Mouse (Mus musculus) hindbrain, embryonic 12.5 days (tissue): ENCODE data around the gene Sapcd2. TPM values are rescaled to one million over a fixed set of nuclear protein-coding genes. Genes with fewer than 3 reads are reported as not detected.
"Not testable (repeated sequence)": the region's sequence is repeated elsewhere in the genome, so short reads cannot be mapped to it uniquely, and the experiment has no call there.

Experiments
- ATAC-seq: fragments of 200-750 bp; cut with Nextera tagmentation; 2 replicates; pipeline ENCODE4 v1.8.0; 2017; ENCODE audit warnings: moderate TSS enrichment; ENCODE audit not compliant: low FRiP score
- H3K27ac ChIP-seq: fragments of 300-500 bp; sonication (generic); 2 replicates; pipeline ENCODE4 v1.5.1; 2016; ENCODE audit warnings: mild to moderate bottlenecking
- H3K27me3 ChIP-seq: fragments of 300-500 bp; sonication (generic); 2 replicates; pipeline ENCODE4 v1.6.1; 2016; ENCODE audit warnings: mild to moderate bottlenecking
- H3K36me3 ChIP-seq: fragments of 300-500 bp; sonication (generic); 2 replicates; pipeline ENCODE4 v1.6.1; 2016; ENCODE audit warnings: mild to moderate bottlenecking
- H3K4me1 ChIP-seq: fragments of 300-500 bp; sonication (generic); 2 replicates; pipeline ENCODE4 v1.6.1; 2016
- H3K4me2 ChIP-seq: fragments of 300-500 bp; sonication (generic); replicated peaks from 2 replicates; pipeline ENCODE4 v1.6.1; 2016; ENCODE audit warnings: mild to moderate bottlenecking
- H3K4me3 ChIP-seq: fragments of 300-500 bp; sonication (generic); 2 replicates; pipeline ENCODE4 v1.5.1; 2016; ENCODE audit warnings: mild to moderate bottlenecking
- H3K9ac ChIP-seq: fragments of 300-500 bp; sonication (generic); 2 replicates; pipeline ENCODE4 v1.6.1; 2016; ENCODE audit warnings: mild to moderate bottlenecking, moderate library complexity
- H3K9me3 ChIP-seq: fragments of 300-500 bp; sonication (generic); replicated peaks from 2 replicates; pipeline ENCODE4 v1.6.1; 2016; ENCODE audit warnings: mild to moderate bottlenecking
- WGBS: fragments of 180-500 bp; shearing (Covaris S2); methylation state at CpG from one replicate; pipeline ENCODE4 v1.1.7; 2016; 5-methylcytosine and 5-hydroxymethylcytosine counted together
- polyA plus RNA-seq: library from polyadenylated mRNA; unstranded; fragments of >200 nt; fragmentation: Nextera tagmentation; extraction: Ambion mirVana; gene quantifications from 2 replicates; pipeline ENCODE4 v1.2.1, GENCODE M21; 2016

Sapcd2 gene
- polyA plus RNA-seq, 1 experiment from 2014 or later = 41.4 TPM

GRCm38 (mm10) chr2:25402972-25403601 lies 31.0 kb downstream of the Sapcd2 start:
- Histone ChIP-seq H3K9me3 (no peaks in the 10 kb centered on the region), H3K4me2 (peak overlapping the region; percentile 68), H3K4me1 (peaks cover 31% of the 10 kb centered on the region), H3K4me3 (peak overlapping the region; percentile 92), H3K36me3 (peaks cover 13% of the 10 kb centered on the region), H3K27ac (peak overlapping the region; percentile 87), H3K9ac (peak overlapping the region; percentile 99), H3K27me3 (peaks cover 42% of the 10 kb centered on the region)
- WGBS = 1% methylated on average over 54 of the region's 54 CpGs
- ATAC-seq = peak; percentile 80

GRCm38 (mm10) chr2:25403994-25404393 lies 31.9 kb downstream of the Sapcd2 start:
- peak overlapping the region; percentile 99 for H3K9ac ChIP-seq
- peaks cover 31% of the 10 kb centered on the region for H3K4me1 ChIP-seq
- peak overlapping the region; percentile 68 for H3K4me2 ChIP-seq
- WGBS = 88% methylated on average over 4 of the region's 4 CpGs
- H3K4me3 ChIP-seq = peak overlapping the region; percentile 92
- H3K27me3 ChIP-seq = peaks cover 33% of the 10 kb centered on the region
- peaks cover 21% of the 10 kb centered on the region for H3K36me3 ChIP-seq
- no peaks in the 10 kb centered on the region for H3K9me3 ChIP-seq
- H3K27ac ChIP-seq = no peak overlapping the region
- ATAC-seq = no peak

GRCm38 (mm10) chr2:25408908-25409307 lies 36.8 kb downstream of the Sapcd2 start:
- Histone ChIP-seq H3K4me3 (no peak overlapping the region), H3K9ac (no peak overlapping the region), H3K36me3 (peaks cover 34% of the 10 kb centered on the region), H3K27me3 (no peaks in the 10 kb centered on the region), H3K4me2 (no peak overlapping the region), H3K4me1 (peaks cover 21% of the 10 kb centered on the region), H3K9me3 (no peaks in the 10 kb centered on the region), H3K27ac (no peak overlapping the region)
- ATAC-seq = no peak
- 85% methylated on average over 10 of the region's 10 CpGs for WGBS

- ATAC-seq, H3K27ac ChIP-seq, H3K4me3 ChIP-seq, H3K4me1 ChIP-seq, H3K4me2 ChIP-seq, H3K9ac ChIP-seq, H3K27me3 ChIP-seq, H3K9me3 ChIP-seq: not testable (repeated sequence)
- peaks cover 19% of the 10 kb centered on the region for H3K36me3 ChIP-seq
These were observed 41.3 kb downstream of the Sapcd2 start for GRCm38 (mm10) chr2:25413436-25413835.

- H3K4me3 ChIP-seq = no peak overlapping the region
- no peak overlapping the region for H3K27ac ChIP-seq
- H3K4me2 ChIP-seq = no peak overlapping the region
- no peaks in the 10 kb centered on the region for H3K36me3 ChIP-seq
- H3K4me1 ChIP-seq = no peaks in the 10 kb centered on the region
- H3K9me3 ChIP-seq = no peaks in the 10 kb centered on the region
- ATAC-seq = no peak
- H3K27me3 ChIP-seq = no peaks in the 10 kb centered on the region
- no peak overlapping the region for H3K9ac ChIP-seq
- WGBS = 10% methylated on average over 3 of the region's 3 CpGs
These were observed 45.3 kb downstream of the Sapcd2 start for GRCm38 (mm10) chr2:25417426-25417825.

GRCm38 (mm10) chr2:25421896-25422295 lies 49.8 kb downstream of the Sapcd2 start:
- H3K9me3 ChIP-seq = no peaks in the 10 kb centered on the region
- peaks cover 40% of the 10 kb centered on the region for H3K27me3 ChIP-seq
- H3K27ac ChIP-seq = no peak overlapping the region
- H3K4me1 ChIP-seq = no peaks in the 10 kb centered on the region
- no peak overlapping the region for H3K9ac ChIP-seq
- no peaks in the 10 kb centered on the region for H3K36me3 ChIP-seq
- H3K4me2 ChIP-seq = no peak overlapping the region
- no peak overlapping the region for H3K4me3 ChIP-seq
- 20% methylated on average over 3 of the region's 3 CpGs for WGBS
- ATAC-seq = peak; percentile 55; the same call in 1 of the 2 replicates

- Histone ChIP-seq H3K4me3 (no peak within 1 kb of the TSS), H3K27me3 (peaks cover 40% of the 10 kb centered on the region), H3K4me2 (no peak within 1 kb of the TSS), H3K36me3 (no peaks in the 10 kb centered on the region), H3K9ac (0 out of 2 replicates have a peak within 1 kb of the TSS, but pooled peaks have one; percentile 23), H3K4me1 (no peaks in the 10 kb centered on the region), H3K9me3 (no peaks in the 10 kb centered on the region), H3K27ac (no peak within 1 kb of the TSS)
- no peak for ATAC-seq
- WGBS = 72% methylated on average over 17 of the region's 17 CpGs
These were observed 50.7 kb downstream of the Sapcd2 start, which contains the start of gene Fut7 for GRCm38 (mm10) chr2:25422587-25423410. Fut7 (plus strand) TSS chr2:25423267.

- peaks cover 3% of the 10 kb centered on the region; the same call in 1 of the 2 replicates for H3K4me1 ChIP-seq
- H3K27me3 ChIP-seq = peaks cover 40% of the 10 kb centered on the region
- no peak overlapping the region for H3K4me3 ChIP-seq
- no peak overlapping the region for H3K27ac ChIP-seq
- 0 out of 2 replicates have a peak overlapping the region, but pooled peaks have one; percentile 23 for H3K9ac ChIP-seq
- WGBS = 64% methylated on average over 1 of the region's 1 CpGs
- H3K36me3 ChIP-seq = no peaks in the 10 kb centered on the region
- no peak for ATAC-seq
- no peak overlapping the region for H3K4me2 ChIP-seq
- H3K9me3 ChIP-seq = no peaks in the 10 kb centered on the region
These were observed 51.5 kb downstream of the Sapcd2 start for GRCm38 (mm10) chr2:25423626-25424025.

GRCm38 (mm10) chr2:25425481-25425880 lies 53.4 kb downstream of the Sapcd2 start:
- H3K27me3 ChIP-seq = peaks cover 52% of the 10 kb centered on the region
- H3K27ac ChIP-seq = no peak overlapping the region
- no peak for ATAC-seq
- WGBS = 48% methylated on average over 27 of the region's 27 CpGs
- H3K4me1 ChIP-seq = peaks cover 19% of the 10 kb centered on the region
- no peak overlapping the region for H3K4me3 ChIP-seq
- no peak overlapping the region for H3K9ac ChIP-seq
- no peak overlapping the region for H3K4me2 ChIP-seq
- H3K36me3 ChIP-seq = no peaks in the 10 kb centered on the region
- H3K9me3 ChIP-seq = no peaks in the 10 kb centered on the region

GRCm38 (mm10) chr2:25426721-25427191 lies 54.6 kb downstream of the Sapcd2 start:
- WGBS = 40% methylated on average over 5 of the region's 5 CpGs
- Histone ChIP-seq H3K4me1 (peaks cover 31% of the 10 kb centered on the region), H3K4me2 (no peak overlapping the region), H3K9me3 (no peaks in the 10 kb centered on the region), H3K27ac (no peak overlapping the region), H3K4me3 (no peak overlapping the region), H3K36me3 (no peaks in the 10 kb centered on the region), H3K27me3 (peaks cover 56% of the 10 kb centered on the region), H3K9ac (no peak overlapping the region)
- no peak for ATAC-seq

- WGBS = 89% methylated on average over 5 of the region's 5 CpGs
- Histone ChIP-seq H3K36me3 (no peaks in the 10 kb centered on the region), H3K27me3 (peaks cover 56% of the 10 kb centered on the region), H3K4me3 (no peak overlapping the region), H3K27ac (no peak overlapping the region), H3K4me2 (no peak overlapping the region), H3K9me3 (no peaks in the 10 kb centered on the region), H3K4me1 (peaks cover 31% of the 10 kb centered on the region), H3K9ac (no peak overlapping the region)
- no peak for ATAC-seq
These were observed 55.1 kb downstream of the Sapcd2 start for GRCm38 (mm10) chr2:25427256-25427655.
